Mouse (Mus musculus): ENCODE measurements around the gene Bola1. TPM values are rescaled to one million over a fixed set of nuclear protein-coding genes. Genes with fewer than 3 reads are reported as not detected.
"Not testable (repeated sequence)": the region's sequence is repeated elsewhere in the genome, so short reads cannot be mapped to it uniquely, and the experiment has no call there.

Bola1 gene
- polyA plus RNA-seq, 1 experiment from 2014 or later = 86.6 TPM

GRCm38 (mm10) chr3:96231758-96232120, 12.2 kb upstream of the Bola1 start:
- WGBS = 62% methylated on average over 2 of the region's 2 CpGs
- Histone ChIP-seq H3K27me3 (no peaks in the 10 kb centered on the region), H3K9me3 (replicated peaks) (no peaks in the 10 kb centered on the region), H3K4me2 (no peak overlapping the region), H3K4me1 (peaks cover 4% of the 10 kb centered on the region), H3K9ac (no peak overlapping the region), H3K4me3 (no peak overlapping the region), H3K36me3 (ENCODE audit: poor library complexity, severe bottlenecking) (no peaks in the 10 kb centered on the region), H3K27ac (no peak overlapping the region)
- ATAC-seq = no peak

DNA sequence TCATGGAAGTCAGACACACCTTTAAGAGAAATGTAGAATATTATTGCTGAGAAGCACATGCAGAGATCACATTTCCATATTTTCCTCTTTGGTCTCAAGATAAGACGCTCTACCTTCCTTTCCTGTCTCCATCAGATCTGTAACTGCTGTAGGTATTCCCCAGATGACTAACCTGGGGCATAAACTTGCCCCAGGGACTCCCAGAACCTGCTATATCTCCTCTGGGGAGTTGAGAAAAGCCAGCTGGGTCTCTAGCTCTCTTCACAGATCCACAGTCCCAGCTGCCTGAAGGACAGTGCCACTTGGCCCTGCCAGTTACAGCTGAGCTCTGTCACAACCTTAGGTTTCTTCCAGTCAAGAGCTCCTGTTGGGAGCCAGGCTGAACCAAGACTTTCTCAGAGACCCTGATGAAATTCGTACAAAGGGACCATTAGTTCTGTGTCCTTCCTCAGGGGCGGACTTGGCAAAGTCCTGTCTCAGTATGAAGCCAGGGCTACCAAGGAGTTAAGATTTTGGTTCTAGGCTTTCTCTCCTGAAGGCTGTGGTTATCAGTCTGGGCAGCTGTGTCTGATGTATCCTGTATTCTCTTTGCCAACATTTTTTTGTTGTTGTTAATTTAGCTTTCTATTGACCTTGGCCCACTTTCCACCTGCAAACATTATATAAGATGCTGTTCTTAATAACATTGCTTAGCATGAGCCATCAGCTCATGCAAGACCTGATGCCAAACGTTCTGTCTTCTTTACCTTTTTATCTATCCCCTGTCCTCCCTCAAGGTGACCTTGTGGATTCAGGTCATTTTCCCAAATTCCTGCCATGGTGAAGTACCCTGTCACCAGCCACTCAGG, 11.6 kb upstream of the Bola1 start:
- no peaks in the 10 kb centered on the region for H3K9me3 ChIP-seq (replicated peaks)
- no peaks in the 10 kb centered on the region for H3K27me3 ChIP-seq
- WGBS = 82% methylated on average over 4 of the region's 4 CpGs
- ATAC-seq = no peak
- H3K27ac ChIP-seq = no peak overlapping the region
- no peak overlapping the region for H3K4me2 ChIP-seq
- no peak overlapping the region for H3K4me3 ChIP-seq
- no peaks in the 10 kb centered on the region for H3K36me3 ChIP-seq (ENCODE audit: poor library complexity, severe bottlenecking)
- H3K4me1 ChIP-seq = no peaks in the 10 kb centered on the region
- H3K9ac ChIP-seq = no peak overlapping the region

DNA sequence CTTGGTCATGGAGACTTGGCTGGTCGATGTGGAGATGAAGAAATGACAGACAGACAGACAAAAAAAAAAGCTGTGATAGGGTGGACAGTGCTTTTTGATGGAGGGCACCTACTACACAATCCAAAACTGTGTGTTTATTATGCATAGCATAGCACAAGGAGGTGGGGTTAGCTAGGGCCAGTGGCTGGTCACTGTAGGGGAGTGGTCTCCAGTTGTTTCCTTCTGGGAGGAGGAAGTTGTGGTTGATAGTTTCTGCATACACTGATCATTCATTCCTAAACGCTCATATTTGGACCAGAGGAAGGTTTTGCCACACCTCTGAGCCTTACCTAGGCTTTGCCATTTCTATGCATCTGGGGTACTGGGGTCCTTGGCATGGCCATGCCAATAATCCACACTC, 10.9 kb upstream of the Bola1 start:
- ATAC-seq = no peak
- Histone ChIP-seq H3K9me3 (replicated peaks) (no peaks in the 10 kb centered on the region), H3K4me2 (no peak overlapping the region), H3K4me3 (no peak overlapping the region), H3K4me1 (peaks cover 6% of the 10 kb centered on the region), H3K27me3 (no peaks in the 10 kb centered on the region), H3K9ac (no peak overlapping the region), H3K36me3 (ENCODE audit: poor library complexity, severe bottlenecking) (no peaks in the 10 kb centered on the region), H3K27ac (no peak overlapping the region)
- 89% methylated on average over 2 of the region's 2 CpGs for WGBS

DNA sequence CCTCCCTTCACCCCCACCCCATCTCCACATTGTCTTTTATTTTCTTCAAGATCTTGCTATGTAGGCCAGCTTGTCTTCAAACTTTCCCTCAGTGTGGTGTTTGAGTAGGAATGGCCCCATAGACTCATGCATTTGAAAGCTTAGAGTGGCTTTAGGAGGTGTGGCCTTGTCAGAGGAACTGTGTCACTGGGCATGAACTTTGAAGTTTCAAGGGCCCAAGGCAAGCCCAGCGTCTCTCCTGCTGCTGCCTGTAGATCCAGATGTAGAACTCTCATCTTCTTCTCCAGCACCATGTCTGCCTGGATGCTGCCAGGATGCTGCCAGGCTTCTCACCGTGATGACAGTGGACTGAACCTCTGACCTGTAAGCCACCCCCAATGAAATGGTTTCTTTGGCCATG, 9.3 kb upstream of the Bola1 start:
- no peaks in the 10 kb centered on the region for H3K27me3 ChIP-seq
- no peak overlapping the region for H3K9ac ChIP-seq
- H3K27ac ChIP-seq = no peak overlapping the region
- no peak overlapping the region for H3K4me3 ChIP-seq
- 77% methylated on average over 2 of the region's 2 CpGs for WGBS
- H3K9me3 ChIP-seq (replicated peaks) = no peaks in the 10 kb centered on the region
- H3K4me1 ChIP-seq = peaks cover 20% of the 10 kb centered on the region
- no peaks in the 10 kb centered on the region for H3K36me3 ChIP-seq (ENCODE audit: poor library complexity, severe bottlenecking)
- ATAC-seq = no peak
- H3K4me2 ChIP-seq = no peak overlapping the region

DNA sequence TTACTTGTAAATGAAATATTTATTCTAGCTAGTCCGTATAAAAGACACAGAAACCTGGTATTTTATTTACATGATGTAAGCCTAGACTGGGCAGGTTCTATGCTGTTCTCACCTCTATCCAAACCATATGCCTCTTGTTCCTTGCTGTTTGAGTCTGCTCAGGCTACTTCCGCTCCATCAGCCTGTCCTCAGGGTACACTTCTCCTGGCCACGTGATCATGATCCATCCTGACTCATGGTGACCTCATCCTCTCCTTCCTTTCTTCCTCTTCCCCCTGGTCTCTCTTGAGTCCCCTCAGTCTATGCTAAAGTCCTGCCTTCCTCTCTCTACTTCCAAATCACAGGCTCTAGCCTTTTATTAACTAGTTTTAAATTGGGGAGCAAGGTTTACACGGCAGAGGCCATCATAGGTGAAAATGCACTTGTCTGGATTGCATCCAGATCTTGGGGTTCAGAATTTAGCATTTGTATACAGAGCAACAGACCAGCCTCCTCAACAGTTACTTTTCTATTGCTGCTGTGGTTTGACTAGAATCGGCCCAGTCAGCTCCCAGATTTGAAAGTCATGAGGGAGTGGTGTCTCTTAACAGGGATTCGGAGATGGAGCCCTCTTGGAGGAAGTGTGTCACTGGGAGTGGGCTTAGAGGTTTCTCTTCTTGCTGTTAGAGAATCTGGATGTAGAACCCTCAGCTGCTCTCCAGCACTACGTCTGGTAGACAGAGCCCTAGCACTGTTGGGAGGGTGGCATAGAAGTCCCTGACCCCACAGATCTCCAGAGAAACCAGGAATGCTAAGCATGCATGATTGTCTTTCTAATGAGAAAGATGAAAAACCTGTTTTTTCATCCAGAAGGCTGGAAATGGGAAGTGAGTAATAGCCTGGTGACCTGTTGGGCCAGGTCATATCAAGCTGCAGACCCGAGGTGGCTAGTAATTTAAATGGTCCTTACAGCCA, 7.5 kb upstream of the Bola1 start:
- Histone ChIP-seq H3K27me3 (no peaks in the 10 kb centered on the region), H3K4me2 (no peak overlapping the region), H3K4me1 (peaks cover 38% of the 10 kb centered on the region), H3K4me3 (no peak overlapping the region), H3K9me3 (replicated peaks) (no peaks in the 10 kb centered on the region), H3K9ac (0 out of 2 replicates have a peak overlapping the region, but pooled peaks have one; percentile 0), H3K27ac (no peak overlapping the region), H3K36me3 (ENCODE audit: poor library complexity, severe bottlenecking) (no peaks in the 10 kb centered on the region)
- no peak for ATAC-seq
- 77% methylated on average over 8 of the region's 8 CpGs for WGBS

- no peak for ATAC-seq
- 8% methylated on average over 2 of the region's 2 CpGs for WGBS
- no peaks in the 10 kb centered on the region for H3K36me3 ChIP-seq (ENCODE audit: poor library complexity, severe bottlenecking)
- H3K4me3 ChIP-seq = no peak overlapping the region
- H3K27me3 ChIP-seq = no peaks in the 10 kb centered on the region
- H3K27ac ChIP-seq = no peak overlapping the region
- no peaks in the 10 kb centered on the region for H3K9me3 ChIP-seq (replicated peaks)
- H3K9ac ChIP-seq = peak overlapping the region; percentile 40; the same call in 1 of the 2 replicates
- peak overlapping the region; percentile 7; the same call in 1 of the 2 replicates for H3K4me2 ChIP-seq
- H3K4me1 ChIP-seq = peaks cover 48% of the 10 kb centered on the region
These were observed 5.9 kb upstream of the Bola1 start for GRCm38 (mm10) chr3:96225421-96225820.

DNA sequence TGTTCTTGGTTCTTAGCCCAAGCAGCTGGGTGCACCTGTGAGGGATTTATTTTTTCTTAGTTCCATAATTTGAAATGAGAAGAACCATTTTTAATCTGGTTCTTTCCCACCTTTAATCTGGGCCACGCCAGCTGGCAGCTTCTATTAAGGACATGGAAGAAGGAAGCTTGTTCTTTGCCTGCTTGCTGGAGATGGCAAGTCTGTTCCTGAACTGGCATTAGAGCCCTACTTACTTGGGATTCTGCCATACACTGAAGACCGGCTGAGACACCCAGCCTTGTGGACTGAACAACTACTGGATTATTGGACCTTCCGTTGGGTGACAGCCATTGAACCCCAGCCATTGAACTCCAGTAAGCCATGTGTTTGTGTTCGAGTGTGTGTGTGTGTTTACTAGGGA, 3.3 kb upstream of the Bola1 start:
- Histone ChIP-seq H3K4me1 (peaks cover 55% of the 10 kb centered on the region), H3K27ac (no peak overlapping the region), H3K4me2 (peak overlapping the region; percentile 87), H3K9me3 (replicated peaks) (no peaks in the 10 kb centered on the region), H3K9ac (peak overlapping the region; percentile 88), H3K4me3 (0 out of 2 replicates have a peak overlapping the region, but pooled peaks have one; percentile 61), H3K36me3 (ENCODE audit: poor library complexity, severe bottlenecking) (no peaks in the 10 kb centered on the region), H3K27me3 (no peaks in the 10 kb centered on the region)
- ATAC-seq = no peak
- 83% methylated on average over 4 of the region's 4 CpGs for whole genome bisulfite sequencing

- Histone ChIP-seq H3K4me3 (peak overlapping the region; percentile 61), H3K4me1 (peaks cover 55% of the 10 kb centered on the region), H3K36me3 (ENCODE audit: poor library complexity, severe bottlenecking) (no peaks in the 10 kb centered on the region), H3K27me3 (no peaks in the 10 kb centered on the region), H3K9ac (peak overlapping the region; percentile 88), H3K4me2 (peak overlapping the region; percentile 87), H3K27ac (peak overlapping the region; percentile 98), H3K9me3 (replicated peaks) (no peaks in the 10 kb centered on the region)
- 9% methylated on average over 9 of the region's 9 CpGs for WGBS
- ATAC-seq = no peak
These were observed 2.1 kb upstream of the Bola1 start for GRCm38 (mm10) chr3:96221640-96222038.

DNA sequence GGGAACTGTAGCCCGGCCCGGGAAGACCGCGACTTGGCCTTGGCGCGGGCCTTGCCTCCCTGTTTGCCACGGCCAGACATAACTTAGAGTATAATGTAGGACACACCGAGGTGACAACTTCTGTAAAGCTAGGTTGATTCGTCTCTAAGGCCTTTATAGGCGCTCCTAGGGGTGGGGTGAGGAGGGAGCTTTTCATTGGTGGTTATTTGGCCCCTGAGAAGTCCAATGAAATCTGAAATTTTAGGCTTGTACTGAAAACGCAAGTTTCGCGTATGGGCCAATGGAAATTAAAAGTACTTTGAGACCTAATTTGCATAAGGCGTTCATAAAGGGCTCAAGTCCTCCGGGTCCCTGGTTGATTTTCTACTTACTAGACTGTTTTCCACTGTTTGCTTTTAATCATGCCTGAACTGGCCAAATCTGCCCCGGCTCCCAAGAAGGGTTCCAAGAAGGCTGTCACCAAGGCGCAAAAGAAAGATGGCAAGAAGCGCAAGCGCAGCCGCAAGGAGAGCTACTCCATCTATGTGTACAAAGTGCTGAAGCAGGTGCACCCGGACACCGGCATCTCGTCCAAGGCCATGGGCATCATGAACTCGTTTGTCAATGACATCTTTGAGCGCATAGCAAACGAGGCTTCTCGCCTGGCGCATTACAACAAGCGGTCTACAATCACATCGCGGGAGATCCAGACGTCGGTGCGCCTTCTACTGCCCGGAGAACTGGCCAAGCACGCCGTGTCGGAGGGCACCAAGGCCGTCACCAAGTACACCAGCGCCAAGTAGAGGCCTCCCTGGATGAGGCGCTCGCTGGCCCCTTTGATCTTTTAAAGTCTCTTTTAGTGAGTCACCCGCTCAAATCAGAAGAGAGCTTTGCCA, 1.5 kb upstream of the Bola1 start, which contains the start of the genes Hist2h2ac and Hist2h2be:
Gene Hist2h2ac, minus strand, starts transcription at position 116 of the 875 bp plus-strand sequence.
Gene Hist2h2be, plus strand, starts transcription at position 355 of the 875 bp plus-strand sequence.
- WGBS = under 1% methylated on average over 43 of the region's 43 CpGs
- H3K4me2 ChIP-seq = peak within 1 kb of the TSS; percentile 87
- H3K9me3 ChIP-seq (replicated peaks) = no peaks in the 10 kb centered on the region
- peak within 1 kb of the TSS; percentile 88 for H3K9ac ChIP-seq
- peaks cover 55% of the 10 kb centered on the region for H3K4me1 ChIP-seq
- H3K27me3 ChIP-seq = no peaks in the 10 kb centered on the region
- peak within 1 kb of the TSS; percentile 98 for H3K27ac ChIP-seq
- peak within 1 kb of the TSS; percentile 61 for H3K4me3 ChIP-seq
- no peaks in the 10 kb centered on the region for H3K36me3 ChIP-seq (ENCODE audit: poor library complexity, severe bottlenecking)
- peak; percentile 90 for ATAC-seq

DNA sequence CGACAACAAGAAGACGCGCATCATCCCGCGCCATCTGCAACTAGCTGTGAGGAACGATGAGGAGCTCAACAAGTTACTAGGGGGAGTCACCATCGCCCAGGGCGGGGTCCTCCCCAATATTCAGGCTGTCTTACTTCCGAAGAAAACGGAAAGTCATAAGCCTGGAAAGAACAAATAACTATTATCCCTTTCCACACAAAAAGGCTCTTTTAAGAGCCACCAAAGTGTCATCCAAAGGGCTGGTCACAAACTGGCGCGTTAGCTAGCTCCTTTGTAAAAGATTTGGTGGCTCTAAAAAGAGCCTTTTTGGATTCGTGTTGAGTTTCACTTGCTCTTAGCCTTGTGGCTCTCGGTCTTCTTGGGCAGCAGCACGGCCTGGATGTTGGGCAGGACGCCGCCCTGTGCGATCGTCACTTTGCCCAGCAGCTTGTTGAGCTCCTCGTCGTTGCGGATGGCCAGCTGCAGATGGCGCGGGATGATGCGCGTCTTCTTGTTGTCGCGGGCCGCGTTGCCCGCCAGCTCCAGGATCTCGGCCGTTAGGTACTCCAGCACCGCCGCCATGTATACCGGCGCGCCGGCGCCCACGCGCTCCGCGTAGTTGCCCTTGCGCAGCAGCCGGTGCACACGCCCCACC, 739 bp upstream of the Bola1 start:
- WGBS = 0% methylated on average over 25 of the region's 47 CpGs
- Histone ChIP-seq H3K4me1 (peaks cover 48% of the 10 kb centered on the region), H3K4me2 (peak overlapping the region; percentile 87), H3K4me3 (peak overlapping the region; percentile 61), H3K9ac (peak overlapping the region; percentile 88), H3K27ac (peak overlapping the region; percentile 98)
- H3K36me3 ChIP-seq (ENCODE audit: poor library complexity, severe bottlenecking); H3K9me3 ChIP-seq (replicated peaks); H3K27me3 ChIP-seq: not testable (repeated sequence)
- ATAC-seq = peak; percentile 9

DNA sequence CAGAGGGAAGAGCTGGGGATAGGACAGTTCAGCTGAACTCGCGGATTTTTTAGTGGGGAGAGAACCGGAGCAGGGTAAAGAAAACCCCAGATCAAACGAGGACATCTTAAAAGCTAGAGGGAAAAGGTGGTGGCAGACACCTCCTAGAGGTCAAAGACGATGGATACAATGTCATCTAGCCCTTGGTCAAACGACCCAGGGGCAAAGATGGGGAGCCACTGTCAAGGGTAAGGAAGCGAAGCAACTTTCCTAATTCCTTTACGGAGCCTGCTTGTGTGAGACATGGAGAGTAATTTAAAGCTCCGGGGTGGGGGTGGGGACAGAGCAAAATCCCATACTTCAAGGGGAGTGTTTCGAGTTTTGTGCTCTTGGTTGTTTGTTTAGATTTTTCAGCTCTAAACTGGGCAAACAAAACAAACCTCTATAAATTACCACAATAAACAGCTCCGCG, 293 bp downstream of the Bola1 start:
- H3K9me3 ChIP-seq (replicated peaks) = no peaks in the 10 kb centered on the region
- peak overlapping the region; percentile 98 for H3K27ac ChIP-seq
- H3K4me2 ChIP-seq = peak overlapping the region; percentile 87
- no peaks in the 10 kb centered on the region for H3K36me3 ChIP-seq (ENCODE audit: poor library complexity, severe bottlenecking)
- peak; percentile 39 for ATAC-seq
- H3K4me1 ChIP-seq = peaks cover 40% of the 10 kb centered on the region
- H3K9ac ChIP-seq = peak overlapping the region; percentile 88
- under 1% methylated on average over 12 of the region's 12 CpGs for WGBS
- H3K27me3 ChIP-seq = no peaks in the 10 kb centered on the region
- H3K4me3 ChIP-seq = peak overlapping the region; percentile 61
